Mouse (Mus musculus) forebrain, embryonic 14.5 days (tissue): ENCODE results near the gene Nid2. TPM values are rescaled to one million over a fixed set of nuclear protein-coding genes. Genes with fewer than 3 reads are reported as not detected.

Experiments used
- ATAC-seq: fragments of 200-750 bp; cut with Nextera tagmentation; 2 replicates; pipeline ENCODE4 v1.8.0; 2017; ENCODE audit warnings: mild to moderate bottlenecking, moderate library complexity
- DNase-seq: peaks from one replicate; pipeline ENCODE4 v3.0.0-alpha.2; 2015; ENCODE audit warnings: low spot score
- H3K27ac ChIP-seq: fragments of 300-500 bp; sonication (generic); 2 replicates; pipeline ENCODE4 v1.5.1; 2014; ENCODE audit warnings: low read depth, mild to moderate bottlenecking, control low read depth, low read length, moderate library complexity
- H3K27me3 ChIP-seq: fragments of 300-500 bp; sonication (generic); replicated peaks from 2 replicates; pipeline ENCODE4 v1.6.1; 2014; ENCODE audit warnings: low read length, control low read depth, mixed read lengths; ENCODE audit not compliant: control insufficient read depth, insufficient read depth
- H3K36me3 ChIP-seq: fragments of 300-500 bp; sonication (generic); 2 replicates; pipeline ENCODE4 v1.6.1; 2014; ENCODE audit warnings: low read length, control low read depth; ENCODE audit not compliant: control insufficient read depth, insufficient read depth
- H3K4me1 ChIP-seq: fragments of 300-500 bp; sonication (generic); 2 replicates; pipeline ENCODE4 v1.6.1; 2014; ENCODE audit warnings: antibody characterized with exemption, low read length, control low read depth; ENCODE audit not compliant: control insufficient read depth, insufficient read depth
- H3K4me2 ChIP-seq: fragments of 300-500 bp; sonication (generic); 2 replicates; pipeline ENCODE4 v1.6.1; 2014; ENCODE audit warnings: mild to moderate bottlenecking, control low read depth, low read length
- H3K4me3 ChIP-seq: fragments of 300-500 bp; sonication (generic); 2 replicates; pipeline ENCODE4 v1.5.1; 2014; ENCODE audit warnings: low read depth, low read length, control low read depth
- H3K9ac ChIP-seq: fragments of 300-500 bp; sonication (generic); 2 replicates; pipeline ENCODE4 v1.6.1; 2014; ENCODE audit warnings: mild to moderate bottlenecking, low read length, control low read depth, moderate library complexity
- H3K9me3 ChIP-seq: fragments of 300-500 bp; sonication (generic); replicated peaks from 2 replicates; pipeline ENCODE4 v1.6.1; 2016; ENCODE audit warnings: low read length, control low read depth, mixed read lengths; ENCODE audit not compliant: control insufficient read depth
- WGBS: fragments of 180-500 bp; shearing (Covaris S2); extraction: QIAGEN DNeasy Blood & Tissue Kit; methylation state at CpG from one replicate; pipeline ENCODE4 v1.1.7; 2014; 5-methylcytosine and 5-hydroxymethylcytosine counted together
- polyA plus RNA-seq: library from polyadenylated mRNA; unstranded; fragments of >200 nt; fragmentation: Nextera tagmentation; extraction: Ambion mirVana; gene quantifications from 2 replicates; pipeline ENCODE4 v1.2.1, GENCODE M21; 2014

The Nid2 gene
- polyA plus RNA-seq, 1 experiment from 2014 or later, result 30.9 TPM

- no peaks in the 10 kb centered on the region for H3K27me3 ChIP-seq
- WGBS, result 4% methylated on average over 3 of the region's 3 CpGs
- H3K36me3 ChIP-seq, result no peaks in the 10 kb centered on the region
- peak; percentile 33; the same call in 1 of the 2 replicates for ATAC-seq
- peak; percentile 48 for DNase-seq
- H3K9me3 ChIP-seq, result no peaks in the 10 kb centered on the region
- no peak overlapping the region; the same call in 1 of the 2 replicates for H3K27ac ChIP-seq
- no peak overlapping the region for H3K4me2 ChIP-seq
- no peak overlapping the region for H3K9ac ChIP-seq
- H3K4me3 ChIP-seq, result no peak overlapping the region
- peaks cover 10% of the 10 kb centered on the region; the same call in 1 of the 2 replicates for H3K4me1 ChIP-seq
Measured at GRCm38 (mm10) chr14:19719077-19719476, 32.0 kb upstream of the Nid2 start.

- Histone ChIP-seq H3K4me3 (no peak overlapping the region), H3K36me3 (no peaks in the 10 kb centered on the region), H3K9ac (no peak overlapping the region), H3K27me3 (no peaks in the 10 kb centered on the region), H3K4me2 (no peak overlapping the region), H3K9me3 (no peaks in the 10 kb centered on the region), H3K27ac (no peak overlapping the region; the same call in 1 of the 2 replicates), H3K4me1 (peaks cover 10% of the 10 kb centered on the region; the same call in 1 of the 2 replicates)
- ATAC-seq (peak; percentile 88), DNase-seq (peak; percentile 93)
- WGBS, result 9% methylated on average over 2 of the region's 2 CpGs
Measured at GRCm38 (mm10) chr14:19720044-19720611, 30.9 kb upstream of the Nid2 start.

GRCm38 (mm10) chr14:19728278-19728677, 22.8 kb upstream of the Nid2 start:
- Histone ChIP-seq H3K27ac (no peak overlapping the region), H3K4me3 (no peak overlapping the region), H3K27me3 (no peaks in the 10 kb centered on the region), H3K4me2 (no peak overlapping the region), H3K9me3 (no peaks in the 10 kb centered on the region), H3K4me1 (no peaks in the 10 kb centered on the region), H3K9ac (no peak overlapping the region), H3K36me3 (no peaks in the 10 kb centered on the region)
- WGBS, result 85% methylated on average over 5 of the region's 5 CpGs
- DNase-seq (no peak), ATAC-seq (no peak)

GRCm38 (mm10) chr14:19728737-19729136, 22.3 kb upstream of the Nid2 start:
- Histone ChIP-seq H3K27ac (no peak overlapping the region), H3K4me3 (no peak overlapping the region)
- ATAC-seq, result no peak

GRCm38 (mm10) chr14:19732097-19732496, 19.0 kb upstream of the Nid2 start:
- no peaks in the 10 kb centered on the region for H3K4me1 ChIP-seq
- DNase-seq, result no peak
- H3K27me3 ChIP-seq, result no peaks in the 10 kb centered on the region
- no peak overlapping the region for H3K27ac ChIP-seq
- no peak overlapping the region for H3K9ac ChIP-seq
- no peaks in the 10 kb centered on the region for H3K36me3 ChIP-seq
- no peak overlapping the region for H3K4me3 ChIP-seq
- 83% methylated on average over 2 of the region's 2 CpGs for WGBS
- no peaks in the 10 kb centered on the region for H3K9me3 ChIP-seq
- no peak for ATAC-seq
- no peak overlapping the region for H3K4me2 ChIP-seq

More at GRCm38 (mm10) chr14:19728737-19729136, 22.3 kb upstream of the Nid2 start:
- Histone ChIP-seq H3K9me3 (no peaks in the 10 kb centered on the region), H3K4me2 (no peak overlapping the region), H3K27me3 (no peaks in the 10 kb centered on the region), H3K9ac (no peak overlapping the region), H3K36me3 (no peaks in the 10 kb centered on the region), H3K4me1 (no peaks in the 10 kb centered on the region)
- WGBS, result 78% methylated on average over 7 of the region's 7 CpGs
- no peak for DNase-seq

GRCm38 (mm10) chr14:19733490-19734282, 17.4 kb upstream of the Nid2 start:
- ATAC-seq, result no peak
- H3K4me1 ChIP-seq, result peaks cover 3% of the 10 kb centered on the region; the same call in 1 of the 2 replicates
- no peaks in the 10 kb centered on the region for H3K36me3 ChIP-seq
- H3K27me3 ChIP-seq, result no peaks in the 10 kb centered on the region
- no peak overlapping the region for H3K9ac ChIP-seq
- no peak overlapping the region for H3K4me3 ChIP-seq
- H3K9me3 ChIP-seq, result no peaks in the 10 kb centered on the region
- DNase-seq, result peak; percentile 13
- WGBS, result 47% methylated on average over 4 of the region's 4 CpGs
- H3K27ac ChIP-seq, result no peak overlapping the region
- no peak overlapping the region for H3K4me2 ChIP-seq

GRCm38 (mm10) chr14:19735303-19735702, 15.8 kb upstream of the Nid2 start:
- H3K27ac ChIP-seq, result 0 out of 2 replicates have a peak overlapping the region, but pooled peaks have one; percentile 46
- H3K4me2 ChIP-seq, result no peak overlapping the region
- no peak overlapping the region for H3K9ac ChIP-seq

GRCm38 (mm10) chr14:19737568-19737967, 13.5 kb upstream of the Nid2 start:
- no peaks in the 10 kb centered on the region for H3K27me3 ChIP-seq
- H3K36me3 ChIP-seq, result no peaks in the 10 kb centered on the region
- H3K4me3 ChIP-seq, result no peak overlapping the region
- DNase-seq, result no peak
- ATAC-seq, result no peak
- H3K9me3 ChIP-seq, result no peaks in the 10 kb centered on the region
- H3K4me2 ChIP-seq, result no peak overlapping the region
- peak overlapping the region; percentile 3; the same call in 1 of the 2 replicates for H3K27ac ChIP-seq
- no peak overlapping the region for H3K9ac ChIP-seq
- H3K4me1 ChIP-seq, result peaks cover 3% of the 10 kb centered on the region; the same call in 1 of the 2 replicates

More at GRCm38 (mm10) chr14:19735303-19735702, 15.8 kb upstream of the Nid2 start:
- no peaks in the 10 kb centered on the region for H3K9me3 ChIP-seq
- peaks cover 3% of the 10 kb centered on the region; the same call in 1 of the 2 replicates for H3K4me1 ChIP-seq
- ATAC-seq (peak; percentile 29; the same call in 1 of the 2 replicates), DNase-seq (peak; percentile 48)
- no peaks in the 10 kb centered on the region for H3K36me3 ChIP-seq
- no peaks in the 10 kb centered on the region for H3K27me3 ChIP-seq
- no peak overlapping the region for H3K4me3 ChIP-seq
- 15% methylated on average over 6 of the region's 6 CpGs for WGBS
